Mouse (Mus musculus): ENCODE data around the gene Nacad.

The Nacad gene

DNA sequence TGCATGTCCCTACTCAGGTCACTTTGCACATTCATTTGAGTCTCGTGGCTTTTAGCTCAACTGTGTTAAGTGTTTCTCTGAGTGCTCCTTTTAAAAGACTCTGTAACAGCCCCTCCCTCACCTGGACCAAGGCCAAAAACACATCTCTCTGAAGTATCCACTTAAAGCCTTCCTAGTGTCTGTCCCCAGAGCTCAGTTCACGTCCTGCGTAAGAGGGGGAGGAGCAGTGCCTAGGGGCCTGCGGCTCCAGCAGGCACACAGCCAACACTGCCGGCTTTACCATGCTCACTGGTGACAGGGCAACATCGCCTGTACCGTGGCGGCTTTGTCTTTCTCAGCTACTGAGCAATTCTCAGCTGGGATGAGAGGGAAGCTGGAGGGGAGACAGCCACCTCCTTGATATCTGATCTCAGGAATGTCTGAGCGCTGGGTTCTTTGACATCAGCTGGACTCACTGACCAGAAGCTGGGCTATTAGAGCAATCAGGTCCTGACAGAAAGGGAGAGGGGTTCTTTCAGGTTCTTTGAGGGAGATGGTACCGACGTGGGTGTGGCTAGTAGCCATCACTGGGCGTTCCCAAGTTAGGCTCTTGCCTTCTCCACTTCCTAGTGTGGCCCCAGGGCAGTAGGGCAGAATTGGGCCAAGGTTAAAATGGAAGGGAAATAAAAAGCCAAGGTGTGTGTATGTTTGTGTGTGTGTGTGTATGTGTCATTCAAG lies 1.8 kb downstream of the Nacad start:
- no peak for DNase-seq (ENCODE audit: low read depth in 1 of 2, low spot score in 2 of 2)

DNA sequence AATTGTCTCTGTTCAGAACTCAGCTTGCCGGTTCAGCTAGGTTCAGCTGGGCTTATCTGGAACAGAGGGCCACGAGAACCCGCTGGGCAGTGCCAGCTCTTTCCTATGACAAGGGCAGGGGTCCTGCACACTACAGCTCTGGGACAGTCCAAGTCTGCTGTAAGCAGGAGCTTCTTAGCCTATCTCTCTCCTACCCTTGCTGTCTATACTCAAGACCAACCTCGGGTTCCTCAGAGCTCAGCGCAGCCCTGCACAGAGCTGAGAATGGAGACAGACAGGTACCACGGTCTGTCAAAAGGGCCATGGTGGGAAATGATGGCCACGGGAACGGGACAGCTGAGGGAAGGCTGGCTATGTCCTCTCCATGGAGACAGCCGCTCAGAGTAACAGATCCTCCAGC lies 2.6 kb downstream of the Nacad start:
- no peak for DNase-seq (ENCODE audit: low read depth in 1 of 2, low spot score in 2 of 2)

GRCm38 (mm10) chr11:6602662-6603061 lies 3.2 kb downstream of the Nacad start:
- DNase-seq (ENCODE audit: low read depth in 1 of 2, low spot score in 2 of 2) = no peak

- no peak for DNase-seq (ENCODE audit: low read depth in 1 of 2, low spot score in 2 of 2)
Observed at GRCm38 (mm10) chr11:6601649-6602480, 4.0 kb downstream of the Nacad start.

- DNase-seq (ENCODE audit: low read depth in 1 of 2, low spot score in 2 of 2) = no peak
Observed at GRCm38 (mm10) chr11:6600284-6600944, 5.4 kb downstream of the Nacad start.

DNA sequence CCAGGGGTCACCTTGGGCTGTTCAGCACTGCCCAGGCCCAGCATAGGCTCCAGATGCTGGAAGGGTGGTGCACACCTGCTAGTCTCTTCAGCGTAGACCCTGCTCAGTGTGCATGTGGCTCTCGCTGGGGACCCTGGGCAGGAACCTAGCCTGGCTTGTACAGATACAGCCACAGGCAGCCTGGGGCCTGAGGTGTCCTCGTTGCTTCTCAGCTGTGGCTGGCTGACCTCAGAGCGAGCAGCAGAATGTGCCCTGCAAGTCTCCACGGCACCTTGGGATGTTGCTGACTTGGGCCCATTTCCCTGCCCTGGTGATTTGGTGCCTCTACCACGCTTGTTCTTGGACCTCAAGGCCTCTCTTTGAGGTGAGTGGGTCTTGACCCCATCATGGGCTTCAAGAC lies 6.0 kb downstream of the Nacad start:
- no peak for DNase-seq (ENCODE audit: low read depth in 1 of 2, low spot score in 2 of 2)

DNA sequence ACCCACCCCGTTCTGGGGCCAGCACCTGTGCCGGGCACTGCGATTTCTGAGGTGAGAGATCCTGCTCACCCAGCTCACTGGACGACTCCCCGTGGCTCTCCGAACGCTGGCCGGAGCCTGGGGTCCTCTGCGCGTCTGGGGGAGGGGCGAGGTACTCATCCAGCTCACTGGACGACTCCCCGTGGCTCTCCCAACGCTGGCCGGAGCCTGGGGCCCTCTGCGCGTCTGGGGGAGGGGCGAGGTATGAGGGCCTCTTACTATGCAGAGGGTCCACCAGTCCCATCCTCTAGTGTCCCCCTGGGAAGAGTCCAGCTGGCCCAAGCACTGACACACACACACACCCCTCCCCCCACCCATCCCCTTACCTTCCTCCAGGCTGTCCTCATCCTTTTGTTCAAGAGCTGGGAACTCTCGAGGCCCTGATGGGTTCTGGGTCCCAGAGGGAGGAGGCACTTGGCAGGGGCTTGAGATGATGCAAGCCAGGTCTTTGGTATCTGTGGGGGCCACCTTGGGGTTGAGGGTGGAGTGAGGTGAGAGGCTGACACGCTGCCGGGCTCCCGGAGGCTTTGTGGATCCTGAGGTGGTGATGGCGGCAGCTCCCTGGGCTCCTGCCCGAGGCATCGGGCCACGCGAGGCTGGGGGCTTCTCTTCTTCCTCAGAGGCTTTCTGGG lies 6.7 kb downstream of the Nacad start:
- no peak for DNase-seq (ENCODE audit: low read depth in 1 of 2, low spot score in 2 of 2)

GRCm38 (mm10) chr11:6598191-6598889 lies 7.5 kb downstream of the Nacad start:
- DNase-seq (ENCODE audit: low read depth in 1 of 2, low spot score in 2 of 2) = no peak

DNA sequence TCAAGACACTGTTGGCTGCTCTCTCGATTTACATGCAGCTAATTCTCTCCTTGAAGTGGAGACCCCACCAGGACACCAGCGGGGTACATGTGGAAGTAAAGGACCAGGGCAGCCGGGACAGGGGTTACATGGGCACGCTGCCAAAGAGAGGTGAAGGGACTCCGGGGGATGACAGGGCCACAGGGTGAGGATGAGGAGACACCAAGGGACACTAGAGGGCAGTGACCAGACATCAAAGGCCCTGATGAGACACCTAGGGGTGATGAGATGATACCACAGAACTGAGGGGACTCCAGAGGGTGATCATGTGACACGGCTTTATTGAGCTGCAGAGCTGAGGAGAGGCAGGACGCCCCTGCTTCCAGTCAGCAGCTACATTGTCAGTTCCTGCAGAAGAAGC lies 8.3 kb downstream of the Nacad start:
- no peak for DNase-seq (ENCODE audit: low read depth in 1 of 2, low spot score in 2 of 2)

GRCm38 (mm10) chr11:6596616-6597015 lies 9.2 kb downstream of the Nacad start:
- DNase-seq (ENCODE audit: low read depth in 1 of 2, low spot score in 2 of 2) = no peak

DNA sequence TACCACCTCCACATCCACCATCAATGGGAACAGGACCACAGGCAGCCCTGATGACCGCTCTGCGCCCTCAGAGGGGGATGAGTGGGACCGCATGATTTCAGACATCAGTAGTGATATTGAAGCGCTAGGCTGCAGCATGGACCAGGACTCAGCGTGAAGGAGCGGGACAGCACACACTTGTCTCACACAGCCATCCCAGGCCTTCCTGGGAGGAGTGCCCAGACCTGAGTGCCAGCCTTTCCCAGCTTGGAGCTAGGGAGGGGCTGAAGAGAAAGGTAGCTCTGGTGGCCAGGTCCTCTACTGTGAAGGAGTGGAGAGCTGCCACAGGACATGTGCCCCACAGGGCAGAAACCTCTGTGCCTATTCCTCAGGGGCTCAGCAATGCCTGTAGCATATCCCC lies 9.6 kb downstream of the Nacad start:
- no peak for DNase-seq (ENCODE audit: low read depth in 1 of 2, low spot score in 2 of 2)

- DNase-seq (ENCODE audit: low read depth in 1 of 2, low spot score in 2 of 2) = no peak
Observed at GRCm38 (mm10) chr11:6595339-6595738, 10.5 kb downstream of the Nacad start.

DNA sequence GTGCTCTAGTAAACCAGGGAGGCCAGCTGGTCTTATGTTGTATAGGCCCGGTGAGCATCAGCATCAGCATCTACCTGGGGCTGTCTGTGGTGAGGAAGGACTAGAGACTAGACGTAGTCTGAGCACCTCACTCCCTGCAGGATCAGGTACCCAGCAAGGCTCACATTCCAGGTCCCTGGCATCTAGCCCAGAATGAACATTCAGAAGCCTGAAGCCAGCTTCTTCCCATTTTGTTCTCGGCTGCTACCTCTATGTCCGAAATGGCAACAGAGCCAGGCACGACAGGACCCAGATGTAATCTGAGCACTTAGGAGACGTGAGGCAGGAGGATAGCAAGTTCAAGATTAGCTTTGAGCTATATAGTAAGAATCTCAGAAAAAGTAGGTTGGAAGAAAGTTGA lies 11.0 kb downstream of the Nacad start:
- no peak for DNase-seq (ENCODE audit: low read depth in 1 of 2, low spot score in 2 of 2)

DNA sequence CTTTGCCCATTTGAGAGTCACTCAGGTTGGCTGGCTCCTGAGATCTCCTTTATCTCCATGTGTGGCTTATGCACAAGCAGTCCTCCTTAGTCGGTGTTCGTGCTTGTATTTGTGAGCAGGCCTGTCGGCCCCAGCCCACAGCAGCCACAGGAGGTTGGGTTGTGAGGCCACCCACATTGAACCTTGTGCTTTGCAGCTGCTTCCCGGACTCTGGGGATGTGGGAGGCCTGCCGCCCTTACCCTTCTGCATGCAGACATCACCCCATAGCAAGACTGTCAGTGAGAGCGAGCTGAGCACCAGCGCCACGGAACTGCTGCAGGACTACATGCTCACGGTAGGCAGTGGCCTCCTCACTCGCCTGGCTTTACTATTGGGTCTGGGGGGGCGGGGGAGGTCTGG lies 12.4 kb downstream of the Nacad start:
- DNase-seq (ENCODE audit: low read depth in 1 of 2, low spot score in 2 of 2) = no peak

DNA sequence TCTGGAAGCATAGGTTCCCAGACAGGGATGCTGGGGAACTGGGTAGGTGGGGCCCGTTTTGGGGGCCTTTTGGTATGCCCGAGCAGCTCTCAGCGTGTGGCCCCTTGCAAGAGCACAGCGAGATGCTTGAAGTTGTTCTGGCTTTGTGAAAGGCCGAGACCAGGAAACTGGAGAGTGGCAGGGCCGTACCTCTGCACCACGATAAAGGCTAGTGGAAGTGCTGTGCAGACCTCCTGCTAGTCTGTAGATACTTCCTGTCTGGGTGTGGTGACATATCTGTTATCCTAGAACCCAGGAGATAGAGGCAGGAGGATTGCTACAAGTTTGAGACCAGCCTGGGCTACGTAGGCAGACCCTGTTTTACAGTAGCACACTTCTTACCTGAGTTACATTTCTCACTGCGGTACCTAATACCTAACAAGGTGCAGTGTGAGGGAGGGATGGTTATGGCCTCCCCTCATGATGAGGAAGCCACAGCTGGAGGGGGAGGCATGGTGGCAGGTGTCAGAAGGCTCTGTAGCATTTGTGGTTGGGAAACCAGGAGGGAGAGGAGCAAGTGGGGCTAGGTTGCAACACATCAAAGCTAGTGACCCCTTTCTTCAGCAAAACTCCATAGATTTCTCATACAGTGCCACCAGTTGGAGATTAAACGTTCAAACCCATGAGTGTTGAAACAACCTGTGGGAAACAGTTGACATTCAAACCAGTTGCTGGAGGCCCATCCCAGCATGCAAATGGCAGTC lies 14.7 kb downstream of the Nacad start:
- DNase-seq (ENCODE audit: low read depth in 1 of 2, low spot score in 2 of 2) = no peak

DNA sequence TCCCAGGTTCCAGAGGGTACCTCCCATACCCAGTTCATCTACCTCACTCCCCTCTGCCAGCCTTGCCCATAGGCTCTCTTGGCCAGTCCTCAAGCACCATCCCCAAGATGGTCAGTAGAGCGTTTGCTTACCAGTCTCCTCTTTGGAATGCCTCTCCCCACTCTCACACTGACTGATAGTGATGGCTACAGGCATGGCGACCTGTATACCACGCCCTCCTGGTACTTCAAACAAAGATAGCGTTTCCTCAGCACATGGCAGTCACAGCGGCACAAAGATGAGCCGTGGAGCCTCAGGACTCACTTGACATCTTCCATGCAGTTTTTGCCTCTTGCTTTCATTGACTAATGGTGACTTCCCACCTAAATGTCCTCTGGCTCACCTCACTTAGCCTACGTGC lies 16.0 kb downstream of the Nacad start:
- no peak for DNase-seq (ENCODE audit: low read depth in 1 of 2, low spot score in 2 of 2)

- no peak for DNase-seq (ENCODE audit: low read depth in 1 of 2, low spot score in 2 of 2)
Observed at GRCm38 (mm10) chr11:6588295-6588694, 17.6 kb downstream of the Nacad start.

DNA sequence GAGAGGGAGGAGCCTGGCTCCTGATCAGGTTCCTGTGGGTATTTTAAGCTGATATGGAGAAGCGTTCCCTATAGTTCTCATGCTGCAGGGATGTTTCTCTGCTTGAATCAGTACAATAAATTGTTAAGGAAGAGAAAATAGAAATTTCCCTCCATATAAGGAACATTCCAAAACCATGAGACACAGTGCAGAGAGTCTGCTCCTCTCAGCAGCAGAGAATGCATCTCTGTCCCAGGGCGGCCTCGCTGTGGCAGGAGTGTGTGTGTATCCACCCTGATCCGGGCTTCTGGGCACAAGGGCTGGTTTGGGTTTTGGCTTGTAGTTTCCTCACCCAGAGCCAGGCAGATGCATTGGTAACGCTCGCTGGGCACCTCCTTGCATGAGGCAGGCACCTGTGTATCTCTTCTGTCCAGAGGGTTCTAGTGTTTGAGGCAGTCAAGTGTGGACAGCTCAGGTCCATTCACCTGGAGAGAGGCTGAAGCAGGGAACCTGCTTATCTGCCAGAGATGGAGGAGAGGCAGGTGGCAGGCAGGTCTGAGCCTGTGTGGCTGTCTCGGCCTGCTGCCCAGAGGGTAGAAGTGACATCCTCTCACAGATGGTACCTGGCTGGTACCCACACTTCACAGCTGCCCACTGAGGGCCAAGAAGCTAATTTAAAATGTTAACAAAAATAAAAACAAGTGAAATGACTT lies 18.5 kb downstream of the Nacad start:
- DNase-seq (ENCODE audit: low read depth in 1 of 2, low spot score in 2 of 2) = no peak

GRCm38 (mm10) chr11:6586660-6587059 lies 19.2 kb downstream of the Nacad start:
- DNase-seq (ENCODE audit: low read depth in 1 of 2, low spot score in 2 of 2) = peak in 1 of 2 experiments; percentile 45

- no peak for DNase-seq (ENCODE audit: low read depth in 1 of 2, low spot score in 2 of 2)
Observed at GRCm38 (mm10) chr11:6585748-6586147, 20.1 kb downstream of the Nacad start.
